Mouse (Mus musculus): ENCODE measurements at regions not wholly inside any gene's neighbourhood (a gene's known extent, or its start where the extent isn't known, plus 50 kb on each side); places are given as distances from the start of the nearest gene placed in this dataset.

DNA sequence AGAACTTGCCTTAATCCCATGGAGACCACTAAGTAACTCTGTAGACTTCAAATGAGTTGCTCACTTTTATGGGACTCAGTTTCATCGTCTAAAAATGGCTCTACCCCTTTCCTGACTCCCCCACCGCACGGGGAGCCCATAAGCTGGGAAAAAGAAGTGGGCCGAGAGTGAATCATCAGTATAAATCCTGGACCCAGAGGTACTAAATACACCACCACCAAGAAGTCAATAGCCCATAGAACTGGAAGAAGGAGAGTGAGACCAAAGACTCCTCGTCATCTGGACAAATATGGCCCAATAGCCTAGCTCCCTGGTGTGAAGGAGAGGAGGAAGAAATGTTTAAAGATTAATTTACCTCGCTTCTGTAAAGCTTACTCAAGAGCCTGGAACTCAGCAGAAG, 51.6 kb upstream of the Vstm2b start:
- no peak for TF ChIP-seq CTCF (conservative IDR thresholded peaks at IDR 0.05; ENCODE audit: insufficient read depth, insufficient read length, low read depth, low read length)
- TF ChIP-seq POLR2A (IDR thresholded peaks at IDR 0.05; ENCODE audit: low read depth, low read length), result no peak
